Mouse (Mus musculus) activated CD4-positive, CD25-positive, alpha-beta regulatory T cell, adult 4 months (primary cell): ENCODE measurements at regions not wholly inside any gene's neighbourhood (a gene's known extent, or its start where the extent isn't known, plus 50 kb on each side); places are given as distances from the start of the nearest gene placed in this dataset.

Experiments used
- ATAC-seq: one replicate; pipeline ENCODE4 v1.8.0; 2017

DNA sequence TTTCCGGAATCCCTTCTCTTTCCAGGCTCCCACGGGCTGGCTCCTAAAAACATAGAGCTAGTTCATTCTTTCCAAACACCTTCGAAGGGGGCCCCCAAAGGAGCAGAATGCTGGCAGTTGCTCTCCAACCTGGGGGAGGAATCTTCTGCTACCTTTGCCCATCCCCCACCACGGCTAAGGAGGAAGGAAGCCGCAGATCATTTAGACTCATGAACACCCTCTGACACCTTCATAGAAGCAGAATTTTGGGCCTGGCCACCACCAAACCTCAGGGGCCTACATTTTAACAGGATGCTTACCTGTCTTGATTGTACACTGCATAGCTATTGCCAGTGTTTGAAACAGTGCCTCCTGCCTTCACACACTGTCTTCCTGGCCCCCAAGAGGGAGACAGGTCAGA is 369.3 kb upstream of the Jarid2 start:
- ATAC-seq: no peak

DNA sequence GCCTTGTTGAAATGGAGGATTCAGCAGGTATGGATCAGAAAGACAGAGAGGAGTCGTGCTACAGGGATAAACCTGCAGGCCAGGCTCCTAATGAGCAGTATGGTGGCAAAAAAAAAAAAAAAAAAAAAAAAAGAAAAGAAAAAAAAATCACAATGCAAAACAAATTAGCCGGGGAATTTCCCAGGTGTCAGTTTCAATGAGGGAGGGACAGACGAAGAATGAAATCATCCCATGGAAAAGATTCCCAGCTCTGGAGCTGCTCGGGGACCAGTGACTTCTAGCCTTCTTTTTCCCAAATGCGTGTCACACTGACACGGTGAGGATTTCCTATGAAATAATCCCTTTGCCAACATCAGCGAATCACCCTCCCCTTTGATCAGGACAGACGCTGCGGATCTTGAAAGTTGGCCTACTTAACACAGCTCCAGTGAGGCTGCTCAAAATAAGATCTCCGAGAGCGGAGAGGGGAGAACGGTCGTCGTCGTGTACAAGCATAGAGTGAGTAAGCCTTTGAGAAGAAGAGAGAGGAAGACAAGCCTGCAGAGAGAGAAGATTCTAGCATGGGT is 368.5 kb upstream of the Jarid2 start:
- no peak for ATAC-seq

DNA sequence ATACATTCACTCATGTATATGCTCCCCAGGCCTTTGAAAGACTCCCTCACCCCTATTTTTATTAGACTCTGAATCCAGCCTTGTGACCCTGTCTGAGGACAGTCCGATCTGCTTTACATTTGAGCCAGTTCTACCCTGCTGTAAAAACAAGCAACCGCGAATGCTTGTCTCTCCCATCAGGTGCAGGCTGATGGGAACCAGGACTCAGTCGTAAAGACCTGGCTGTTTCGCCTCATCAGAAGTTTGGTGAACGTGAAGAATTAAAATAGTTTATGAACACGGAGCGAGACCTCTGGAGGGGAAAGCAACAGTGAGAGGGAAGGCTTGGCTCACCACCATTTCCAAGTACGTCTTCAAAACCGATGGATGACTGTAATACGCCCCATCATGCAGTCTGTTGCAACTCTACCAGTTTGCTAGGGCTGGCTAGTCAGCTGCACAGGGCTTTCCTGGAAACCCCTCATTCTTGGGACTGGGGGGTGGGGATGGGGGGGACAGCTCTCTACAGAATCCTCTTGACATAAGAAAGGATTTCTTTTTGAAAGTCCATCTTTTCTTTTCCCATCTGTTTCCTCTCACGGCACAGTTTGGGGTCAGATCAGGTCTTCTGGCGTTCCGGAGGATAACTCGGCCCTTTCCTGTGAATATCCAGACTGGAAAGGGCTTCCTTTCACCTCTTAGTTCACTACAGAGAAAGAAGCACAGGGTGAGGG is 366.8 kb upstream of the Jarid2 start:
- no peak for ATAC-seq

DNA sequence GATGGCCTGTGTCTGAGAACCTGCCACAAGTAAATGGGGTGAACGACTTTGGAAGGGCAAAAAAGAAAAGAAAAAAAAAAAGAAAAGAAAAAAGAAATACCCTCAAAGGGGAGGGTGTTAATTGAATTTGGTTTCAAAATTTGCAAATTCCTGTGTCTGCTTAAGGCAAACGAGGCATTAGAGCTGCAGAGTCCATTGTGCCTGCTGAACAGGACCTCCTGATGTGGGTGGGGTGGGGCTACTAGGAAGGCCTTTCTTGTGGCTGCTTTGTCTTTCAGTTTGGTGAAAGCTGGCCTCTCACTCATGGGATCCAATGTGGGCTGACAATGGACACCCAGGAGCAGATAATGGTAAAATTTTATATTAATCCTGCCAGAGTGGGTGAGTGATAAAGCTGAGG is 366.3 kb upstream of the Jarid2 start:
- ATAC-seq: no peak

DNA sequence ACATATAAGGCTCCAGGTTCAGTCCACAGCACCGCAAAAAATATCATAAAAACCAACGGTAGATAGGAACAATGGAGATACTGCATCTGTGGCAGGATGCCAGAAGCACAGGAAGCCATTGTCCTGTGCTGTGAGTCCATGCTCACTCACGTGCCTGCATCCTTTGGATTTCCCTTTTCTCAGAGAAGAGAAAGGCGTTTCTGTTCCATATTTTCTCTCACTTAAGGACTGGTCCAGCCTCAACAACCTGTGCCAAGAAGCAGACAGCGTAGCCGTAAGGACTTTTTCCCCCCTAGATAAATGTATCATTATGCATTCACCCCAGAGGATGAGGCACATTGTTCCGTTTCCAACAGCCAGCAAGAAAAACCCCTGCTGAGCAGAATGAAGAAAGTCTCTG is 360.0 kb upstream of the Jarid2 start:
- ATAC-seq: no peak

DNA sequence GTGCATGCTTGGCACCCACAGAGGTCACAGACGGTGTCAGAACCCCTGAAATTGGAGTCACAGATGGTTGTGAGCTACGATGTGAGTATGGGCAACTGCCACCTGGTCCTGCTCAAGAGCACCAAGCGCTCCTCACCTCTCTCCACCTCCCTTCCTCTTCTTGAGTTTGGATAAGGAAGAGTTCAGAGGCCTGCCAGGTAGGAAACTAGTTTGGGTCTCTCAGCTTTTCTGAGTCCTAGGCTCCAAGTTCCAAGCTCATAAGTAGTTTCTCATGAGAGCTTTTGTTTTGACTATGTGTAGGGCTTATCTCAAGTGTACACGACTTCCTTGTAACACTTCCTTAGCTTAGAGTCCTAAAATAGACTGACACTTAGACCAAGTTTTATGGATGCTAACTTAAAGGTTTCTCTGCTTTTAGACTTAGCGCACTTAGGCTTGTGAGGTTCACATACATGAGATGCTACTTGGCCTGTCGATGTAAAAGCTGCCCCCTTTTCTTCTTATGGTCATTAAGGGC is 356.9 kb upstream of the Jarid2 start:
- ATAC-seq: no peak

DNA sequence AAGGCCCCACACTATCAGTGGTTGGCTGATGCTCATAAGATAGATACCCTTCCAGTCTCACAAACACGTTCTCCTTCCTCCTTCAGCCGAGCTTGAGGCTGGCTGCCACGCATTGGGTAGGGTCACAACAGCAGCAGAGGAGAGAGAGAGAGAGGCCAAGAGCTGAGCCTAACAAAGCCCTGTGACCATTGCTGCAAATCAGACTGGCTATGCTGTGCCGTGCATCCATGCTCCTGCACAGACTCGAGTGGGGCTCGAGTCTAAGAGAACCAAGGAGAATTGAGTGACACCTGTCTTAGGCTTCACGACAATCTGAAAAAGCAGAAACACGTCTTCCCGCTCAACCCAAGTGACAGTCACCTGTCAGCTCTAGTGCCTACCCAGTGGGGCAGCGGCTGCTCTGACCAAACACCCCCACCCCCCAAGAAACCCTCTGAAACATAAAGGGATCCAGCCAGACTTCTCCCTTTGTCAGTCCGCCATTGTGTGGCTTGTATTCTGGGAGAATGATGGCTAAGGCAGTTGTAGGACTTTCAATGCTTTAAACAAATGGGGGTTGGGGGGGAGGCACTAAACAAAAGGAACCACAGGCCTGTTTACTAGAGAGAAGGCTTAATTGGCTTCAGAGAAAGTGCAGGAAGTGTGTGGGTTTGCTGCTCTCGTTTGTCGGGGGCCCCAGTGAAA is 353.7 kb upstream of the Jarid2 start:
- peak; percentile 68 for ATAC-seq

DNA sequence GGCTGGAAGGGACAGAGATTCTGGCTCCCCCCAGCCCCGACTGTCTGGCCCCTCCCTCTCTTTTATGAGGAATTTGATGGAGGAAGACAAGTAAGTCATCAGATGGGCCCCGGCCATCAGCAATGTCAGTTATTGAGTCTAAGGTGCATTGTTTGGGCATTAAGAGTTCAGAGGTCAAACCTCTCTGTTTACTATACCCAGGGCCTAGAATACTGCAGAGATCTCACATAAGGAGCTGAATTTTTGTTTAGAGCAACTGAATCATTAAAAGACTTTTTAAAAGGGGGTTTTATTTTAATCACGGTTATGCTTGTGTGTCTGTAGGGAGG is 353.1 kb upstream of the Jarid2 start:
- no peak for ATAC-seq

DNA sequence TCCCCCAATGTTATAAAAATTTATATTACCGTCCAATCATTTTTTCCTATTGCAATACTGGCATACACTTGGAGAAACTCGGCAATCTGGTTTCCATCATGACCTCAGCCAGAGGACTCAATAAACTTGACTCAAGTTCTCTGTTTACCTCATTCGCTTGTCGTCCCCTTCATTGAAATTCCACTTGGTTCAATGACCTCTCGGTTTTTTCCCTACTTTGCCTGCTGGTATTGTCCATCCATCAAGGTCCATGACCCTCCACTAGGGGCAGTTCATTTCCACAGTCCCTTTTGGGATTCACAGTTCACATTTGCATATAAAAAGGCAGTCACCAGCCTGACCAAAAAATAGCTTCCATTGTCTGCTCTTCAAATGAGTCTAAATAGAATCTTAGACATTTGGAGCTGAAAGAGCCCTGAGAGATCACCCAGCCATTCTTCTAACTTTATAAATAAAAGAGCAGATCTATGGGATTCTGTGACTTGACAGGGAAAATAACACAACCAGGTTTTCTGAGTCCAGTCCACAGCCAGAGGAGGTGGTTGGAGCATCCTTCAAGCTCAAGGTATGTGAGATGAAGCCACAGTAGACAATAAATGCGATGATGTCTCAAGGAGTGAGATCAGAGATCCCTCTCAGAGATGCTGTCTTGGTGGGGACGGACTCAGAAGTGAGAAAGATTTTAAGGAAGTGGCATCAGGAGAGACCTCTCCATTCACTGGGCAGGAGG is 347.4 kb upstream of the Jarid2 start:
- no peak for ATAC-seq

DNA sequence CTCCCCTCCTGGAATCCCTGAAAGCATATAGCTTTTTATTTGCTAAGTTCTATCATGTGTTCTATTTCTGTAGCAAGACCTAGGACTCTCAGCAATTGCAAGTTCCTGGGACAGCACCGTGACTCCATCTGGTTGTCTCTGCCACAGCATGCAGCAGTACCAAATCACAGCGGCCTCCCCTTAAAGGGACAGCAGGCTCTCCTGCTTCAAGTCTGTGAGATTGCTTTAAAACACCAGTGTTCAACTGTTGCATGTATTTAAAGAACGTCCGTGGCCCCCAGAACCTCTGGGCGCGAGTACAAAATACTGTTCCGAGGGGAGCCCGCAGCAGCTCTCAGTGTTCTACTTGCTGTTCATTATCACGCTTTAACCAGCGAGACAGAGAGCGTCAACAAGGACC is 346.0 kb upstream of the Jarid2 start:
- ATAC-seq: no peak

DNA sequence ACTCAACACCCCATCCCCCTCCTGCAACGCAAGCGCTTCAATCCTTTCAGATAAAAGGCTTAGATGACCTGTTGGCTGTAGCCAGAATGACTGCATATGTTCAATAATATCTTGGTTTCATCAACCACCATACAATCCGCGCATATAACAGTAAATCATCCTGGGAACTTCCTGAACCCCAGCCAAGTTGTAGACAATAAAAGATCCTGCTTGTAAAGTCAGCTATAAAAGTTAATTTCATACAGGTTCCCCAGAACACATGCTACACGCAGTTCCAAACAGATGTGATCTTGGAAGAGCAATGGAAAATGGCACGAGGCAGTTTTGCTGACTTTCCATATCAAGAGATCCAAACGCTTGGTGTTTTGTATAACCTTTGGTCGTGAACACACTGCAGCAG is 342.5 kb upstream of the Jarid2 start:
- ATAC-seq: no peak

DNA sequence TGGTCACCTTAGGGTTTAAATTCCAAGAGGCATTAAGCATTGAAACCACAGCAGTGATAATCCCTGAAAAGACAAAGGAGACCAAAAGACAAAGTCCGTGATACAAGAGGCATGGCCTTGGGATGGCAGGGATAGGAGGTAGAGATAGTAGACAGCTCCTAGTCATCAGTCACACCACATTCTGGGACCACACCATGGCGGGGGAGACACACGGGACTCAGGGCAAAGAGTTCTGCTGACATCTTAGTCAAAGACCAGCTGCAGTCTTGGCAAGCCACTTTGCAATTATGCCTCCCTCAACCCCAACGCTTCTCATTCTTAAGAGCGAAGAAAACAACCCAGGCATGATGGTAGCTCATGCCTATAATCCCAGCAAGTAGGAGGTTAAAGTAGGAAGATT is 339.6 kb upstream of the Jarid2 start:
- ATAC-seq: no peak

DNA sequence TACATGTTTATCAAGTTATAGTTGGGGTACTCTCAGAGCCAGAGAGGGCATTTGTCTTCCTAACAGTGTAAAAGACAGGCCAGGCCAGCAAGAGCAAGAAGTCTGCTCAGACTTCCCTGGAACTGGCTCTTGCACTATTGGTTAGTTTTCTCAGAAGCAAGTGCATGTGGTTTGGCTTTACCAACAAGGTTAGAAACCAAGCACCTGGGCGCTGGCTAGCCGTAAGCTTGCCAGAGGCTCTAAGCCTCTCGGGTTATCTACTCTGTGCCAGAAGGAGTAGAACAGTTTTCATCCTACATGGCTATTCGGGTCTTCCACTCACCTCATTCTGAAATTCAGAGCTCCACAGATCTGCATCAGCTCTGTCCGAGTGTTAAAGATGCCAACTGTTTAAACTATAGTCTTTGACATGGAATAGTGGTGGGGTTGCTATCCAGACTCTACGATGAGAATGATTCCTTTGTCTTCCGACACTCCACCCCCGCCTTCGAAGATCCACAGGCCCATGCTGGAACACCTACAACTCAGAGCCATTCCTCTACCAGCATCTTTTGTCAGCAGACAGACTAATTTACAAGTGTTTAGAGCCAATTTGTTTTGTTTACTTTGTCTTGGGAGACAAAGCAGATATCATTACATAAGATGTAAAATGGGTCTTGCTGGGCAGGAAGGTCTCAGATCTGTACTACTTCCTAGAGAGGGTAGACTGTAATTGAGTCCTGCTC is 338.4 kb upstream of the Jarid2 start:
- no peak for ATAC-seq

DNA sequence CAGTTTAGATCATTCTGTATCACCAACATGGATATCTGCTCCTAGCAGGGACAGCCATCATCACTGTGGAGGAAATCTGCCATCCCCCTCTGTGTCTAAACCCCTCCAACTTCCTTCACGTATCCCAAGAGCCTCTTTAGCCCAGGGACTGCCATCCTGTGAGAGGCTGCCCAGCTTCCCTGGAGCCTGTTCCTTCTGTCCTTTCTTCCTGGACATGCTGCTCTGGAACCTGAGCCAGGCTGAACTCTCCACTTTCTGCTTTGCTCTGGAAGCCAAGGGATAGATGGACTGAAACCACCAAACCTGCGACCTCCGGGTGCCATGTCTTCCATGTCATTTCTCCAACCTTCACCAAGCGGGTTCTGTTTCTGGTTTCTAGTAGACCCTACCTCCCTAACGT is 335.3 kb upstream of the Jarid2 start:
- no peak for ATAC-seq

DNA sequence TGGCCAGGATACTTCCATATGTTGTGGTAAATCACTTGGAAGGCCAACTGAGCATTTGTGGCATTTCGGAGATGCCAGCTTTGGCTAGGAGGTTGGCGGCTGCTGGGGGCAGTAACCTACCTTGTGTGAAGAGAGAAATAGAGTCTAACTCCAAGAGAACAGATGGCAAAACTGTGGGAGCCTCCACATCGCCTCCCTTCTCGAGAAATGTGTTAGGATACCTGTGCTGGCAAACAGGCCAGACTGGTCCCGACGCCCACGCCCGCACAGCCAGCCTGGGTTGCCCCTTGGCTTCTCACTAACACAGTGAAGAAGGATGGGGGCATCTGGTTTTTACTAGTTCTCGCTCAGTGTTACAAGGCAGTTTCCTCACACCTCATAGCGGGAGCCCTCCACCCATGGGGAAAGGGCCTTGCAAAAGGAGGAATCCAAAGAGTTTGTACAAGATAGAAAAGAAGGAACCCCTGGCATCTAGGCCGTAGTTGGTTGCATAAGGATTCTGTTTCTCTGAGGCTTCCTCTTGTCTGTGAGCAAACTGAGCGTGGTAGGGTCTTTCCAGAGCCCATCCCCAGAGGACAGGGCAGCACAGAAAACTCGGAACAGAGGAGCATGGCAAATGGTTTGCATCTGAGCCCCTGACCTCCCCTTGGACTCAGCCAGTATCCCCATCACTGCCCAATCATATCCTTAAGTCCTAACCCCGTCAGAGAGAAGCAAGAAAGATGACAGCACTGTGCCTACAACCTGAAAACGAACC is 330.5 kb upstream of the Jarid2 start:
- ATAC-seq: no peak

DNA sequence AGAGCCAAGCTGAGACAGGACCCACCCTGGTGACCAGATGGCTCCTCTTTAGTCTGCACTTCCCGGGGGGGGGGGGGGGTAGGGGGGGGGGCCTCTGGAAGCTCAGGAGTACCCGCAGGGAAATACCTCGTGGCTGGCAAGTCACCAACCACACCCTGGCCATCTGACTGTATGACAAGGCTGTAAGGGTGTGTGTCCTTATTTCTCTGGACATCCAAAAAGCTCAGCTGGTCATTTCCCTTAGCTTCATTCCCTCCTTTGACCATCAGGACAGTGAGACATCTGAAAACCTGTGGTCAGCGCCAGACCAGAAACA is 329.9 kb upstream of the Jarid2 start:
- no peak for ATAC-seq

DNA sequence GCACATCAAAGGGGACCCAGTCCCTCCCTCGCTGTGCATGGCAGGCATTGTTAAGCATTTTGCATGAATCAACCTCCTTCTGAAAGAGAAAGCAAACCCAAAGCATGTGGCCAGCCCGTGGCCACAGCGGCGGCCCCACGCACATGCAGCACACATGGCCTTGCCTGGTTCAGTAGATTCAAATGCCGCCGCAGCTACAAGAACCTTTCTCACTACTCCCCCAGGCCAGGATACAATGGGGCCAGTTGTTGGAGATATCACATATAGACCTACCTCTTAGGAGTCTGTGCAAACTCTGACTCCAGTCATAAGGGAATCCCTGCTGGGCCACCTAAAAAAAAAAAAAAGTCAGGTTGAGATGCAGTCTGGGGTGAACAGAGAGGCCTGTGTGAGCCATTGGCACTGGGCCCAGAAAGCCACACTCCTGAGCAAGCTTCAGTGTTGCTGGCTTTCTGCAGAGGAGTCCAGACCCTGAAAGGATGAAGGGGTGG is 329.4 kb upstream of the Jarid2 start:
- ATAC-seq: no peak

DNA sequence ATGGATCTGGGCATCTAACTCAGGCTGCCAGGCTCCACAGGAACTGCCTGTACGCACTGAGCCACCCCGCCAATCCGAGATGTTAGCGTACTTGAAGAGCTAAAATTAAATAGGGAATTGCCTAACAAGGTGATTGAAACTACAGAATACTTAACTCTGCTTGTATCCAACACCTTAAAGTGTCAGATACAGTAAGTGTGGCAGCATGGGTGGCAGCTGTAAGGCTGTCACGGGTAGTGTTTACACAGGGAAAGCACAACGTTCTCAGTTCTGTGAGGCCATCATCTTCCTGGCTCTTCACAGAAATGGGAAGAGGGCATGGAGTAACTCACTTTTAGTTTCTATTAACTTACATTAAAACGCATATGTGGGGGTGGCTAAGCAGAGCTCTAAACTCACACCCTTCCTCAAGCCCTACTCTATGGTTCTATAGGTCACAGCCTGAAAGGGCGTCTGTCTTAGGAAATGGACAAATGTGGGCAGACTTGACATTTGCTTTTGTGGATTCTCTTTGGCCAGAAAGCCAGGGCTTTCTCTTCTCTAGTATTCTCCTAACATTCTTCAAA is 325.2 kb upstream of the Jarid2 start:
- no peak for ATAC-seq

DNA sequence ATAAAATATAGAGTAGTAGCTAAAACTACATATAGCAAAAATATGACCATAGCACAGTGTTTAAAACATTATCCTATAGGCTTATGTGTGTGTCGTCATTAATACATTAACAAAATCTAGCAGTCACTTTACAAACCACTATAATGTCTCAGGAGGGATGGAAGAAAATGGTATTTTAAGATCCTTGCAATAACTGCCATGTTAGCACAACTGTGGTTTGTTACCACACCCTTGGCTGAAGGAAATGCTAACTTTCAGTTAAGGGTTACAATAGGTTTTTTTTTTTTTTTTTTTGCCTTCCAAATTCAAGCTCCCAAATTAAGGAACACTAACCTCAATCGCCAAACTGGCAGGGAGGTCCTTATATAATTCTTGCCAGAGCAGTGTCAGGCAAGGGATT is 322.0 kb upstream of the Jarid2 start:
- ATAC-seq: no peak

DNA sequence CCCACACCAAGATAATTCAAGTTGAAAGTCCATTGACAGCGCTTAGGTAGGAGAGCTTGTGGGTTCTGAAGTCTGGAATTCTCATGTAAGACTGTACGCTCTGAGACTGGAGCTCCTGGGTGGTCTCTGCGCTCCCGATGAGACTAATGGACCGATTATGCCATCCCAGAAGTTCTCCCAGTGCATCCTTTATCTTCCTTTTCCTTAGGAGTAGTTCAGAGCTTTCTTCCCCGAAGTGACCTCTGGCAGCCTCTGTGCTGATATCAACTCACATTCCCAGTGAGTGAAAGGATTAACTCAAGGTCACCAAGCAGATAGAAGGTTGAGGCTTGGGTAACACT is 320.7 kb upstream of the Jarid2 start:
- ATAC-seq: no peak

DNA sequence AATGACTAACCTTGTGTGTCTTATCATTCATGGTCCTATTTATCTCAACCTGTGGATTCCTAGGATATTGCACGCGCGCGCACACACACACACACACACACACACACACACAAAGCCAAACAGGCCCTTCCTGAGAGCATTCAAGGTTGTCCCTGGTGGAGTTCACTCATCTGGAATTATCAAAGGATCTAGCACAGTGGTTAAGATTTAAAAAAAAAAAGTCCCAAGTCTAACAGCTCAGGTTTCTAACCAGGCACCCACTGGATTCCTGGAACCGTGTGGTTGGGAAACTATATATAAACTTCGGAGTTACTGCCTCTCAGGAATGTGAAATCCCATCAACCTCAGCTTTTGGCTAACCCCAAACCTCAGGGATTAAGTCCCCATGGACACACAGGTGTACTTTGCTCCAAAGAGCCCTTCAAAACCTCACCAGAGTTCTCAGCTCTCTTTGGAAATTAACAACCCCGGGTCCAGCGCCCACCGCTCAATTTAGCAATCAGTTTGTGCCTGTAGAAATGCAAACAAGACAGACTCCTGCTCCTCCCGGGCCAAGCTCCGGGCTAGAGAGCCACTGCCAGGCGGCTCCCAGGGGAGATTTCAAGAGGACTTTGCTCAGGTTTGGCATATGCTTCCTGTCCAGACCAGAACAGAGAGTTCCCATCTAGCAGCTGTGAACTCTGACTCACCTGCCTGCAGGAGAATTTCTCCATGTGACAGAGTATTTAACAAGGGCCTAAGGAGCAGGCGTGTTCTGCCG is 320.1 kb upstream of the Jarid2 start:
- ATAC-seq: no peak
